Mouse (Mus musculus) CD4-positive helper T cell, adult 2 months (primary cell): ENCODE measurements around the gene Tacc2.
"Not testable (repeated sequence)": the region's sequence is repeated elsewhere in the genome, so short reads cannot be mapped to it uniquely, and the experiment has no call there.

Source experiments
- DNase-seq: peaks from one replicate; pipeline ENCODE4 v3.0.0-alpha.2; 2012; ENCODE audit warnings: low read depth, missing footprints, low spot score

Tacc2 gene

DNA sequence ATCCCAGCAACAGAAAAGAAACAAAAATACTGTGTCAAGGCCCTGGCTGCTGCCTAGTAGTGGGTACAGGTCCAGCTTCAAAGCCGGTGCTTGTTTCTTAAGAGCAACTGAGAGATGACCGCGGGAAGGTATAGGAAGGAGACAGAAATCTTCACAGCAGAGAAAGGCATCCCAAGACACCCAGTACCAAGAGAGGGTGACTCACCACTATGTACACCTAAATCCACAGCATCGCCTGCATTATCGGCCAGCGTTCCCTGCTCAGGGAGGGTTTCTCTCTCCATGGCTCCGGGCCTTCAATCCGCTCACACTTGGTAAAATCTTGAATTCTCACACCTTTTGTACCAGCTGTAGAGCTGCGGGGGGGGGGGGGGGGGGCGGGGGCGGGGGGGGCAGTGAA, 4.4 kb upstream of the Tacc2 start, which contains the start of gene Nsmce4a:
Nsmce4a (minus strand) TSS at position 298 of the 400 bp plus-strand sequence.
- DNase-seq: no peak

DNA sequence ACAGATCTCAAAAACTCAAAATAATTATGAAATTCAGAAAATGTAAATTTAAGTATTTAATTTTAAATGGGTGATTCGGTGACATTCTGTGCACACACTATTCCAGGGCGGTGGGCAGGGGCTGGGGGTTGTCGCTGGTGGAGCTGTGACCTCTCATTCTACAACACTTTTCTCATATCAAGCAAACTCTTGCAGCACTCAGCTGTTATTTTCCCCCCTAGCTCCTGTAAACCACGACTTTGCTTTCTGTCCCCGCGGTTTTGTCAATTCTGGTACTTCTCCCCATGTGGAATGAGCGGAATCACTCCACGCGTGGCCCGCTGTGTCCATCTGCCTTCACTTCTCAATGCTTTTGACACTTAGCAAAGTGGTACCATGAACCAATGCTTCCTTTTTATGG, 3.5 kb upstream of the Tacc2 start:
- DNase-seq: no peak

DNA sequence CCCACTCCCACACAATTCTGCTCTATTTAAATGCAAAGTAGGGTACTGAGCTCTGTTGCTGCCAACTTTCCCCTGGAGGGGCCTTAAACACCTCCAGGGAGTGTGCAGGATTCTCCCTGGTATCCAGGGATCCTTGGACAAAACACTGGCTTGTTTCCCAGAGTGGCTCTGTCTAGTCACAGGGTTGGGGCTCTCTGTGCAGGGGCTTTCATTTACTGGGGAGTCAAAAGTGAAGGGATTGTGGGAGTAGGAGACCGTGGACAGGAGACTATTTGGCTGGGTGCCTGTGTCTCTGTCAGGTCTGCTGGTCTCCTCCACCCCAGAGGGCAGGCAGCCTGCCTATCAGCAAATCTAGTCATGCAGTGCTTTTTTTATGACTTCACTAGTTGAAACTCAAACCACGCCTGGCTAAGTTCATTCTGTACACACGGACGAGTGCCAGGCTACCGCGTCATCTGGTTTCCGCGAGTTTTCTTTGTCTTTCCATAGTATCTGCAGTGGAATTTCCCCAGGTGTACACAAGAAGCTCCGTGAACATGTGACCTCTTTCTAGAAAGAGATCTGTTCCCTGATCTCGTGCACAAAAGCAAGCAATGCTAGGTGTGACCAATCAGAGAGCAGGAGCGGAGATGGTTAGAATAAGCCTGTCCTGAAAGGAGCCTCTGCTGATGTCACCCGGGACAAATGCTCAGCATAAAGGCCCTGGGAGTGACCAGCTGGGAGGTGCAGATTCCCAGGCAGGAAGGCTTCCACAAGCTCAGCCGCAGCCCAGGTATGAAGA, 2.8 kb upstream of the Tacc2 start:
- DNase-seq: no peak

DNA sequence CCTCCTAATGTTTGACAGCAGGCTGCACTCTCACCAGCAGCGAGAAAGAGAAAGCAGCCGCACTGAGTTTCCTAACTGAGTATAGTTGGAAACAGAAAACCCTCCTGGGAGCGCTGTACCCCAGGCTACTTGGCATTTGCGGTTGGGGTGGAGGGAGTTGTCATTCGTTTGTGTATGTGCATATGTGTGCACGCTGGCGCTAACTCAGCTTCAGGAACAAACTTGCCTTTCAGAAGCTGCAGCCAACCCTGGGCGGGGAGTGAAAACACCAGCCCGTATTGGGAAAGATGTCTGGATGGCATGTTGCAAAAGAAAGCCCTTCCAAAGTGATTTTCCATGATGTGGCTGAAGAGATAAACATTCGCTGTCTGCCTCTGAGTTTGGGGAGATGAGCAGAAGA, 257 bp upstream of the Tacc2 start:
- DNase-seq: no peak

DNA sequence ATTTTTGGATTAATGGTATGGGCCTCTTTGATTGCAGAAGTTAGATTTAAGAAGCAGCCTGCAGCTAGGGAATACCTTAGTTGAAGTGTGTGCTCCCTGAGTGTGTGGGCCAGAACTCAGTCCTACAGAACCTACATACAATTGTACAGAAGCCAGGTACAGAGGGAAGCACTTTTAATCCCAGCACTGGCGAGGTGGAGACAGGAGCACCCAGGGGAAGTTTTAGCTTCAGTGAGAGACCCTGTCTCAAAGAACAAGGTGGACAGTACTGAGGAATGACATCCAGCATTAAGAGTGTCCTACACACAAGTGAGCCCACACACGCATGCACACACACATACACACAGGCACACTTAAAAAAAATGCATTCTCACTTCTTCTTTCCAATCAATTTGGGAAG, 828 bp downstream of the Tacc2 start:
- DNase-seq: no peak

DNA sequence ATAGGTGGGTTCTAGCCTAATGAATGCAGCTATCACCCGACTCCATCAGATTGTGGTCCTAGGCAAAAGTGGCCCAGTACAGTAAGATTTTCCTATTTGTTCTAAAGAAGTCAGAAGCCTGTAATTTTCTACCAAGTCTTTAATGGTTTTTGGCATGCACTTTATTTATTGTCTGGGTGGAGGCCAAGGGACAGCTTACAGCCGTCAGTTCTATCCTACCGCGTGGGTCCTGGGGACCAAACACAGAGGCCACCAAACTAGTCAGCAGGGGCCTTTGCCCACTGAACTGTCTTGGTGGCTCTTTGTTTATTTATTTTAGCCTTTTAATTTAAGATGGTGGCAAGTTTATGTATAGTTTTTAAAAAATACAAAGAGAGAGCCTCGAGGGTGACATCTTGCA, 1.4 kb downstream of the Tacc2 start:
- no peak for DNase-seq

DNA sequence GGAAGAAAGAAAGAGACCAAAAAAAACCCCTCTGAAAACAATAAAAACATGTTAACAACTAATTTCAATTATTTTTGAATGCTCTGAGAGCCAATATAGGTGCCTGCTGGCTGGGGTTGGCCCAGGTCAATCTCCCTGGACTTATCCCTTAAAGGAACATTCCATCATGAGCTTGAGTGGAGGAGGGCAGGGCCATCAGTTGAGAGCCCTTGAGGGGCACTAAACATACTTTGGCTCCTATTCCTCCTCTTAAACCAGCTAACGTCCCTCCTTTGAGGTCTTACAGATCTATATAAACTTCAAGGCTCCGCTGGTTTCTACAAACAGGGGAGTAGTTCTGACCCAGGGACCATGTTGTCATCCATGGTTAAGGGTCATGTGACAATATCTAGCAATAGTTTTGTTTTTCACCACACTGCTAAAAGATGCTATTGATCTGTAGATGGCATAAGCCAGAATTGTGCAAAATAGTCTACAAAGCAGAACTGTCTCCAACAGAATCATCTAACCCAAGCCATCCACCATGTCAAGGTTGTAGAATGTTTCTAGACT, 9.4 kb downstream of the Tacc2 start:
- DNase-seq: no peak

DNA sequence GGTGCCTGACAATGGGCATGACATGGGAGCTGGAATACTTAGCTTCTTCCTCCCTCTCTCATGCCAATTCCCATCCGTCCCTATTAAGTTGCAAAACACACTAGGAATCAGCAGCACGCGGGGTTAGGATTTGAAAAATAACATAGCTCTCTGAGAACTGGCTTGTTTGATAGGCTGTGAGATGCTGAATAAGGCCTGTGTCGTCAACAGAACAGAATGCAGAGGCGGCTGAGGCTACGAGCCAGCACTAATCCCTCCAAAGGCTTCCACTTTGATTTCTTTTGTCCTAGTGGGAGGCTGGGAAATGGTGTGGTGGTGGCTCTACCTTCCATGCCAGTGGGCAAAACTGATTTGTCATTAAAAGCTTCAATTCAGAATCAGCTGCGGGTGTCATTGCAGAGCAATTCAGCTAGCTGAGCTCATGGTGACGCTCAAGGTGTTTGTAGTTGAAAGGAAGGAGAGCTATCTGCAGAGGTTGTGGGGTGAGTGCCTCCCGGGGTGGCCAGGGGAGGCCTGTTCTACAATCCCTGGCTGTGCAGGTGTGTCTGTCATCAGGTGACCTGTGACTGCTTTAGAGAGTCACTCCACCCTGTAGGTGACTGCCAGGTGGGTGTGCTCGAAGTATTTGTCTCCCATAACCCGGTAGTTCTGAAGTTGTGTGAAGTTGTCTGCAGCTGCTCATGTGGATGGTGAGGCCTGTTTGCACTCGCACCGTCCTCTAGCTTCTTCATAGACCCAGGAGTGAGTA, 13.0 kb downstream of the Tacc2 start:
- DNase-seq: no peak

DNA sequence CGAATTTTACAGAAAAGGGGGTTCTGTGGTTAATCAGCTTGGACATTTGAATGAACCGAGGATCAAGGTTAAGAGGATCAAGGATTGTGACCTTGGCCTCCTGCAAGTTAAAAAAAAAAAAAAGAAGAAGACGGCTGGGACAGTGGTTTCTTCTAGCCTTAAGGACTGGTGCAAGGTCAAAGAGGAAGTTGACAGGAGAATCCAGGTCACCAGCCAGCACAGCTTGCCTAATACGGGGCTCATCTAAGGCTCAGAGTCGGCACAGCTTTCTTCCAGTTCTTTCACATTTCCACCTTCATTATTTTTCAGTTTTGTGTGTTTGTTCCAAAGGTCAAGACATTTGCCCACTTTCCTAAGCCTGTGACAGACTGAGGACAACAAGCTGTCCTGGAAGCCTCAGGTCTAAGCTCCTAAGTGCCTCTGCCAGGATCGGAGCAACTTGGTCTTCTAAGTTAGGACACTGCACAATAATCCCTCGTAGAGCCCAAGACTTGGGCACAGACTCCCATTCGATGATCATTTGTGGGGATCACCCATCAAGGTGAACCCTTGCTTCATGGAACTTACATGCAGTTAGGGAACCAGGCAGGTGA, 13.7 kb downstream of the Tacc2 start:
- no peak for DNase-seq

DNA sequence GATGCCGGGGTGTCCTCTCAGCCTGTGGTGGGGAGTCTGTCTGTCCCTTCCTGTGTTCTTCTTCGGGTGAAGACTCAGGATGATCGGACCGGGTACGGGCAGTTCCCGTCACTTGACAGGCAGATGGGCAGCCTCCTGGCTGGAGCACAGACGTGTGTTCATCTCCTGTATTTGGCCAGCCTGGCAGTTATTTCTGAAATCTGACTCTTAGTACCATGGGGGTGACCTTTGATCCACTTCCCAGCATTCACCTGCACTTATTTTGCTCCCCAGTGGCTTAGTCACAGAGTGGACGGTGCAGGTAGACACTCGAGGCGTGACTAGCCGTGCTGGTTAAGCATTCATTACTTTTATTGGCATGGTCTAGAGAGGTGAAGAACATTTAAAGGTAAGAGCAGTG, 15.7 kb downstream of the Tacc2 start:
- not testable (repeated sequence) for DNase-seq

DNA sequence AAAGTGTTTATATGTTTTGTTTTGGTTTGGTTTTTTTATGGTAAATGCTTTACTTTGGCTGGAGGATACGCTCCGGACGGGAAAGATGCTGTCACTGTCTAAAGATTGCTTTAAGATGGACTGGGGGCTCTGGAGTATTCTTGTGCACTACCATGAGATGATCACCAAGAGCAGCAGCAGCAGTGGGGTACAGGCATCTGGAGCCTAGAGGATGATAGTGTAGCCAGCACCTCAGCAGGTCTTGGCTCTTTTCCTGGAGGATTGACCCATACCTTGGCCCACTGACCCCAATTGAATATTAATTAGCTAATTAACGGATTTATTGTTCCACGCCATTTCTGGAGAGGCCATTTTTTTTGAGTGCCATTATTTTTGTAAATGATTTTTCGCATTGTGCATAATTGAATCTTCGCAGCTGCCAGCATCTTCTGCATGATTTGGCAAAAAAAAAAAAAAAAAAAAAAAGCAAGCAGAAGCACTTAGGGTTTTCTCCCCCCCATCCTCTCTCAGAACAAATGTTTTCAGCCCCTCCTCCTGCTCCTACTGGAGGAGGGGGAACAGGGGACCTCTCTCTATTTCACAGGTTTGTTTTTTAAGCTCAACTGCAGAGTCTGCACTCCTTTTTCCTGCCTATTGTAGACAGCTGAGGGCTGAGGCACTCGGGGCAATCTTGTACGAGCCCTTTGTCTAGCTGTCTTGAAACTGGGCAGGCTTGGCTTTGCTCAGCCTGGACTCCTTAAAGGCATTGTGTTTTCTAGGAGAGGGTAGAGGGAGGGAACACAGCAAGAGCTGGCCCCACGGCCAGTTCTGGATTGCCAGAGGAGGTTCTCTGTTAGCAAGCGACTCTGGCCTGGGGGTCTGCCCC, 16.4 kb downstream of the Tacc2 start:
- not testable (repeated sequence) for DNase-seq

DNA sequence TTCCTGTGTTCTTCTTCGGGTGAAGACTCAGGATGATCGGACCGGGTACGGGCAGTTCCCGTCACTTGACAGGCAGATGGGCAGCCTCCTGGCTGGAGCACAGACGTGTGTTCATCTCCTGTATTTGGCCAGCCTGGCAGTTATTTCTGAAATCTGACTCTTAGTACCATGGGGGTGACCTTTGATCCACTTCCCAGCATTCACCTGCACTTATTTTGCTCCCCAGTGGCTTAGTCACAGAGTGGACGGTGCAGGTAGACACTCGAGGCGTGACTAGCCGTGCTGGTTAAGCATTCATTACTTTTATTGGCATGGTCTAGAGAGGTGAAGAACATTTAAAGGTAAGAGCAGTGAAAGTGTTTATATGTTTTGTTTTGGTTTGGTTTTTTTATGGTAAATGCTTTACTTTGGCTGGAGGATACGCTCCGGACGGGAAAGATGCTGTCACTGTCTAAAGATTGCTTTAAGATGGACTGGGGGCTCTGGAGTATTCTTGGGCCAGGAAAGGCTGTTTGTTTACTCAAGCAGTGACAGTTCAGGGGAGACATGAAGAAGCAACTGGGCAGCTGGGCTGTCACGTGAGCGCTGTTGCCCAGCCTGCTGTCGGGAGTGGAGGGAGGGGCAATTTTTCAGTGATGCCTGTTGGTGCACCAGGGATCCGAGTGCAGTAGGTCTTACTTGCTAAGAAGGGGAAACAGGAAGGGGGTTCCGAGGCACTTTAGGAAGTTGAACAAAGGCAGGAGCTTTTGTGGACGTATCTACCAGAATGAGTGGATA, 19.0 kb downstream of the Tacc2 start:
- not testable (repeated sequence) for DNase-seq

DNA sequence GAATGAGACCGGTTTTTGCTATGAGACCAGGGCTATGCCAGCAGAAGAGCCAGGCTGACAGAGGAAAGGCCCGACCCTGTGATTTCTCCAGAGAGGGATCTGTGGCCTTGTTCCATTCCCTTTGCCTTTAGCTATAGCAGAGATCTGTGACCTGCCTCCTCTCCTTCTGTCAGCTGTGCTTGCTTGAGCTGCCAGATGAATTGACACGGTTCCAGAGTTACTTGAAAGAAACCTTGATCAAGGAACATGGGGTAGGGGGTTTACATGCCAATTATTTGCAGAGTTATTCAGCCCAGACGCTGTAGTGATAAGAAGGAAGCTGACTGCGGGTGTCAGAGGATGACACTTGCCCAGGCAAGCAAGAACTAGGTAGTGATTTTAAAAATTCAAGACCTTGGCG, 20.3 kb downstream of the Tacc2 start:
- no peak for DNase-seq

DNA sequence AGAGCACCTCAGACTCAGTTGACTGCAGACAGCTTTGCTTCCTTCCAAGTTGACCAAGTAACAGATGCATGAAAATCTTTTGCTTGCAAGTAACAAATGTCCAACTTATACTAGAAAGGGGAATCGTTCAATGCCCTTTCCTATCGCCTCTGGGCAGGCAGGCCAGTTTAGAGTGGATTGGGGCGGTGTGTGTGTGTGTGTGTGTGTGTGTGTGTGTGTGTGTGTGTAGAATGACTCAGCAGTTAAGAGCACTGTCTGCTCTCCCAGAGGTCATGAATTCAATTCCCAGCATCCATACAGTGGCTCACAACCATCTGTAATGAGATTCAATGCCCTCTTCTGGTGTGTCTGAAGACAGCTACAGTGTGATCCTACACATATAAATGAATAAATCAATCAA, 22.8 kb downstream of the Tacc2 start:
- no peak for DNase-seq

DNA sequence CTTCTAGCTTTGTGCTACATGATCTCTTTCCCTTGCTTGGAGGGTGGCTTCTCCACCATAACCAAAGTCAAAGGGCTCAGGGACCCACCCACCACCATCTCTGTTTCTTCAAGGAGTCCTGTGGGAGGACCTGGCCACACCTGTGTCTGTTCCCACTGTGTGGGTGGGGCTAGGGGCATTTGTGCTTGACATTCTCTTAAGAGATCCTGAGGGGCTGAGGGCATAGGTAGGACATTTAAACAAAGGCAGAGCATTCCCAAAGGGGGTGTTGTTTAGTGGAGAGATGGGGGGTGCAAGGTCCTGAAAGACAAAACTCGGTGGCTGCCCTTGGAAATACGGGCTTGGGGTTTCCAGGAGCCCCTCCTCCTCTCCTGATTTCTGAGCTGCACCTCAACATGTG, 23.3 kb downstream of the Tacc2 start:
- no peak for DNase-seq

DNA sequence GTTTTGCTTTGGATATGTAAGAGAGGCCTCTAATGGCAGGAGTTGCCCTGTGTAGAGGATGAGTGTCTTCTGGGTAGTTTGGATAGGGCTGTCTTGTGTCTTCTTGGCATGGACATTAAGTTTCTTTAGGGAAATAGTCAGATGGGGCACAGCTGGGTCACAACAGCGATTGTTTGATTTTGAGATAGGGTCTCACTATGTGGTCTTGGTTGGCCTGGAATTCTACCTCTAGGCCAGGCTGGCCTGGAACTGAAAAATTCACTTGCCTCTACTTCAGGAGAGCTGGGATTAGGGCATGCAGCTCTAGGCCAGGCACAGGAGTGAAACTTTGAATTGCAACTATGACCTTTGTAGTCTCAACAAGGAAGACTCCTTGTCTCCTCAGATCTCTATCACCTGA, 25.6 kb downstream of the Tacc2 start:
- DNase-seq: no peak

DNA sequence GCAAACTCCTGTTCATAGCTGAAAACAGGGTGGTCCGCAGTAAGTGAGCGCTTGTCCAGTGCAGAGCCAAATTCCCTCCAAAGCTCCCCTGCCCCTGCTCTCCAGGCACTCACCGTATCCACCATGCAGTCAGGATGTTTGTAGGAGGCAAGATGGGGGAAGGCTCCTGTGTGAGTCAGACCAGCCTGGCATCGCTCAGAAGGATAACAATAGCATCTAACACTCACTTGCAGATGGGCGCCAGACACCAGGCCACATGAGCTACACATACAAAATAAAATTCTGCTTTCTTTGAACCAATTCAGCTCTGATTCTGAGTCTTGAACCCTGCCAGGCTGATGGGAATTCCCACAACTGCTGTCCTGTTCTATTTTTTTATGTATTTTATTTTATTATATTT, 26.3 kb downstream of the Tacc2 start:
- DNase-seq: no peak

DNA sequence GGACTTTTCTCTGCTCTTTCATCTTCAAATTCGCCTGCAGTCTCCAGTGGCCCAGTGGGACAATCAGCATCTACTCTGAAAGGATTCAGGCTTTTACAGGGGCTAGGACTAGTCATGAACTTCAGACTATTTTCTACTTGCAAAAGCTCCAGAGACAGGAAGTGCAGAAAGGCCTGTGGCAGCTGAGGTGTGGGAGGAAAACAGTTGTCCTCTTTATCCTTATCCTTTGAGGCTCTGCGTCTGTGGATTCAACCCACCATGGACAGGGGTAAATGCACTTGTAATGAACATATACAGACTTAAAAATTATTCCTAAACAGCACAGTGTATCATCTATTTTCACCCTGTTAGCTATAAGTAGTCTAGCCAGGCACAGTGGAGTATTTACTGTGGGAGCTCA, 27.2 kb downstream of the Tacc2 start:
- DNase-seq: no peak

DNA sequence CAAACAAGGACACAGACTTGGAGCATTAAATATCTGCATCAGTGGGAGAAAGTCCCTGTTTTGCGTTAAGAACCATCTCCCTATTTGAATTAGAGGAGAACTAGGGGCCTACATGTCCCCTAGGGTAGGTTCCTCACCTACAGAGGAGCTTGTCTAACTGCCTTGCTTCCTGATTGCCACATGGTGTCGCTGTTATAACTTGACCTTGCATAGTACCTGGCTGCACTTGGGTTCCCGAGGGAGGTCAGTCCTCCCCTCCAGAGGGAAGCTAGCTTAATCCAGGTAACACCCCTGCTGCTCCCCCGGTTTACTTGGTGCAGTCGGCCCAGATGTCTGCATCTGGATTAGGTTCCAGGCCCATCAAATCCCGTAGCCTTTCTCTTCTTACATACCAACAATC, 27.9 kb downstream of the Tacc2 start:
- DNase-seq: peak; percentile 22

DNA sequence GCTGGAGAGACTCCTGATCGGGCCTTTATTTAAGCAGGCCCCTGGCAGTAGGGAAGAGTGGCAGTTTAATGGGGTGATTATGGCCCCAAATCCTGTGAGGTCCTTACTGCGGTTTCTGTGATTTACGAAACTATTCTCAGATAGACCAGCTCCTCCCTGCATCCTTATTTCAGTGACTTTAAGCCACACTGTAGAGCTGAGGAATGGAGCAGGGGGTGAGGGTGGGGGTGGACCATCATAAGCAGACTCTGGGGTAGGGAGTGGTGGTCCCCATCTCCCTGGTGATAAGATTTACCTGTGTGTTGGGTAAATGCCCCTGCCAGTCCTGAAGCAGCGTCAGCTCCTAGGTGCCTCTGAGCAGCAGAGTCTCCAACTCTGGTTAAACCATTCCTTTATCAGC, 29.7 kb downstream of the Tacc2 start:
- no peak for DNase-seq

DNA sequence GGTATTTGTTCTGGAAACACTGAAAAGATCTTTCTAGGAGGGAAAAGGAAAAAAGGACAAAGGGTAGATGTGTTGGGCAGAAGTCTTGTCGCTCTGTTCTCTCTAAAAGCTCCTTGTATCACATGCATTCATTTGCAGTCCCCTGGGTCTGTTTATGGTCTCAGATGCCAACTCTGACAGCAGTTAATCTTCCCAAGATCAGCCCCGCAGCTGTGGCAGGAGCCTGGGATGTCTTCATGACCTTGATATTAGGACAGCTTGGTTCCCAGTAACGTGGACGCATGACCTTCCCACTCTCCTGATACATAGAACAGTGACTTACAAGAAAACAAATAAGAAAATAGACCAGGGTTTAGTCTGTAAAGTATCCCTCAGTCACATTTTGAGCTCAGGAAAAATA, 36.7 kb downstream of the Tacc2 start:
- DNase-seq: no peak
